Comparison of ENCODE assay signal across 25 mouse cellular contexts in the genomic region with DNA sequence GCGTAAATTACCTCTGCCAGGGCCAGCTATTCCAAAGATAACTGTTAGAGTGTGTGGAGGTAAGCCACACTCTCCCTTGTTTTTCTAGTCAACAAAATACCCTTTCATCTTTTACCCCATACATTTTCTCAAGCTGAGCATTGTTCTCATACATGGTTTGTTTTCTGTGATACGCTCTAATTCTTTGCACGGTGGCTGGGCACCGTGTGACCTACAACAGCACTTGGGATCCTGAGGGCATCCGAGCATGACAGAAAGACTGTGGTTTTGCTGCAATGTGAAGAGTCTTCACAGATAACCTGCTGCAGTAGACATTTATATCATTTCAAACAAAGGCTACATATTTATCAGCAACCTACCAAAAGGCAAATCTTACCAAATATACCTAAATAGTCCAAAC. TPM values are rescaled to one million over a fixed set of nuclear protein-coding genes. Genes with fewer than 3 reads are reported as not detected.
A peak's percentile ranks its signal among the peaks of the same experiment; 100 is the strongest.
DNase-seq lines count a peak whose midpoint lies in the region; ATAC-seq and TF ChIP-seq lines count a peak whose summit lies in the region.
"Had no signal": no experiment of that assay in that cellular context is flagged by ENCODE, and none has a peak within 500 bp of the region (broad histone marks: within the 10 kb centered on the region; RNA-seq: fewer than 3 reads in every experiment).

No protein-coding gene starts in this region.

- no peak for TF ChIP-seq CTCF in kidney, adult 2 months (conservative IDR thresholded peaks at IDR 0.05; ENCODE audit: insufficient read depth, insufficient read length, low read depth, low read length)

- no peaks in the 10 kb centered on the region for H3K27me3 ChIP-seq in kidney, adult 2 months (replicated peaks; ENCODE audit: control insufficient read depth, insufficient read depth, low read length)
- no peaks in the 10 kb centered on the region for H3K27me3 ChIP-seq in midbrain, embryonic 11.5 days (ENCODE audit: control insufficient read depth, insufficient read depth, low read length)
- H3K27me3 ChIP-seq in midbrain, embryonic 14.5 days (ENCODE audit: control insufficient read depth, insufficient read depth, low read length): no peaks in the 10 kb centered on the region
- H3K27me3 ChIP-seq: embryonic facial prominence, embryonic 15.5 days; forebrain, embryonic 13.5 days; liver, embryonic 13.5 days; midbrain, embryonic 15.5 days; neural tube, embryonic 15.5 days; stomach, embryonic 15.5 days had no signal

- no peak overlapping the region for H3K4me3 ChIP-seq in kidney, adult 2 months (ENCODE audit: insufficient read depth, low read depth, low read length)
- no peak overlapping the region for H3K4me3 ChIP-seq in midbrain, embryonic 11.5 days (ENCODE audit: low read depth, low read length)
- no peak overlapping the region for H3K4me3 ChIP-seq in midbrain, embryonic 14.5 days (replicated peaks; ENCODE audit: low read depth, low read length)
- H3K4me3 ChIP-seq: embryonic facial prominence, embryonic 10.5 days; embryonic facial prominence, embryonic 15.5 days; forebrain, embryonic 13.5 days; liver, embryonic 13.5 days; midbrain, embryonic 15.5 days; neural tube, embryonic 15.5 days; stomach, embryonic 15.5 days had no signal

- peak; percentile 40 for DNase-seq in kidney, adult 2 months
- no peak for DNase-seq in kidney, postnatal 4 days
- DNase-seq in midbrain, embryonic 11.5 days (ENCODE audit: low spot score, missing footprints): peak; percentile 31
- DNase-seq in midbrain, embryonic 14.5 days: no peak
- peak; percentile 43 for DNase-seq in retina, embryonic 14.5 days (ENCODE audit: low spot score)
- DNase-seq in lung, postnatal 10 days: no peak
- no peak for DNase-seq in c-Kit-positive CD71-positive TER-119-positive erythroid progenitor cells, embryonic 14.5 days (ENCODE audit: low spot score)
- DNase-seq: adrenal gland, postnatal 25 days; cerebellum, adult 8-10 months; cerebellum, postnatal 25 days; gastrocnemius, postnatal 14 days; layer of hippocampus, postnatal 36 days; left cerebral cortex, postnatal 4 days; liver, embryonic 13.5 days; lung, adult 18-20 months; right cerebral cortex, postnatal 4 days had no signal

- H3K9ac ChIP-seq in midbrain, embryonic 11.5 days (ENCODE audit: low read length): no peak overlapping the region
- no peak overlapping the region for H3K9ac ChIP-seq in midbrain, embryonic 14.5 days (replicated peaks; ENCODE audit: low read length)
- H3K9ac ChIP-seq: embryonic facial prominence, embryonic 15.5 days; forebrain, embryonic 13.5 days; liver, embryonic 13.5 days; midbrain, embryonic 15.5 days; neural tube, embryonic 15.5 days; stomach, embryonic 15.5 days had no signal

- no peaks in the 10 kb centered on the region for H3K4me1 ChIP-seq in kidney, adult 2 months (ENCODE audit: control insufficient read depth, insufficient read depth, low read length)
- H3K4me1 ChIP-seq in midbrain, embryonic 11.5 days (ENCODE audit: control insufficient read depth, insufficient read depth, low read length): 0 out of 2 replicates have a peak, but pooled peaks cover 4% of the 10 kb centered on the region
- no peaks in the 10 kb centered on the region for H3K4me1 ChIP-seq in midbrain, embryonic 14.5 days (ENCODE audit: control insufficient read depth, insufficient read depth, low read length)
- H3K4me1 ChIP-seq: embryonic facial prominence, embryonic 10.5 days; embryonic facial prominence, embryonic 15.5 days; forebrain, embryonic 13.5 days; liver, embryonic 13.5 days; midbrain, embryonic 15.5 days; neural tube, embryonic 15.5 days; stomach, embryonic 15.5 days had no signal

- no peak for TF ChIP-seq POLR2A in kidney, adult 2 months (IDR thresholded peaks at IDR 0.05; ENCODE audit: low read depth, low read length)

- H3K27ac ChIP-seq in kidney, adult 2 months (ENCODE audit: insufficient read depth, low read depth, low read length): no peak overlapping the region
- H3K27ac ChIP-seq in midbrain, embryonic 11.5 days (ENCODE audit: low read depth, low read length): no peak overlapping the region
- H3K27ac ChIP-seq in midbrain, embryonic 14.5 days (replicated peaks; ENCODE audit: low read depth, low read length): no peak overlapping the region
- H3K27ac ChIP-seq: embryonic facial prominence, embryonic 10.5 days; embryonic facial prominence, embryonic 15.5 days; forebrain, embryonic 13.5 days; liver, embryonic 13.5 days; macrophage; midbrain, embryonic 15.5 days; neural tube, embryonic 15.5 days; stomach, embryonic 15.5 days had no signal

- ATAC-seq in midbrain, embryonic 11.5 days (ENCODE audit: low FRiP score): no peak
- no peak for ATAC-seq in midbrain, embryonic 14.5 days (ENCODE audit: low FRiP score, low TSS enrichment)
- ATAC-seq: forebrain, embryonic 13.5 days; hindbrain, embryonic 16.5 days; lung, postnatal 0 days; midbrain, embryonic 15.5 days had no signal

- no peaks in the 10 kb centered on the region for H3K36me3 ChIP-seq in kidney, adult 2 months (ENCODE audit: control insufficient read depth, insufficient read depth, low read length)
- no peaks in the 10 kb centered on the region for H3K36me3 ChIP-seq in midbrain, embryonic 11.5 days (ENCODE audit: control insufficient read depth, insufficient read depth, low read length)
- H3K36me3 ChIP-seq in midbrain, embryonic 14.5 days (ENCODE audit: control insufficient read depth, insufficient read depth, low read length): no peaks in the 10 kb centered on the region
- H3K36me3 ChIP-seq: embryonic facial prominence, embryonic 10.5 days; embryonic facial prominence, embryonic 15.5 days; liver, embryonic 13.5 days; midbrain, embryonic 15.5 days; neural tube, embryonic 15.5 days; stomach, embryonic 15.5 days had no signal

- no peaks in the 10 kb centered on the region for H3K9me3 ChIP-seq in midbrain, embryonic 11.5 days (ENCODE audit: control insufficient read depth, low read length)
- H3K9me3 ChIP-seq in midbrain, embryonic 14.5 days (ENCODE audit: control insufficient read depth, low read length): no peaks in the 10 kb centered on the region
- H3K9me3 ChIP-seq: embryonic facial prominence, embryonic 10.5 days; embryonic facial prominence, embryonic 15.5 days; forebrain, embryonic 13.5 days; liver, embryonic 13.5 days; midbrain, embryonic 15.5 days; neural tube, embryonic 15.5 days; stomach, embryonic 15.5 days had no signal

- 30% methylated on average over 5 of the region's 5 CpGs for whole genome bisulfite sequencing in kidney, adult 2 months
- WGBS in midbrain, embryonic 11.5 days: 36% methylated on average over 5 of the region's 5 CpGs
- 12% methylated on average over 5 of the region's 5 CpGs for WGBS in midbrain, embryonic 14.5 days

- H3K4me2 ChIP-seq in midbrain, embryonic 11.5 days: no peak overlapping the region
- H3K4me2 ChIP-seq in midbrain, embryonic 14.5 days (ENCODE audit: low read length): no peak overlapping the region
- H3K4me2 ChIP-seq: embryonic facial prominence, embryonic 15.5 days; forebrain, embryonic 13.5 days; liver, embryonic 13.5 days; midbrain, embryonic 15.5 days; neural tube, embryonic 15.5 days; stomach, embryonic 15.5 days had no signal

RNA-seq across cellular contexts. Expression of a gene that starts 55.1 kb away (rescaled TPM):
- polyA plus RNA-seq in kidney, adult 2 months (2012; rRNA removed): 0.14 and 0.15 TPM in 2 replicates
- polyA plus RNA-seq in midbrain, embryonic 11.5 days (2014; fragmentation: Nextera tagmentation; extraction: Ambion mirVana): 15.9 and 17.5 TPM in 2 replicates
- 75.5 and 80.8 TPM in 2 replicates for polyA plus RNA-seq in midbrain, embryonic 14.5 days (2014; fragmentation: Nextera tagmentation; extraction: Ambion mirVana)

Comparison
In these comparisons a context has a peak if more than half of its experiments do, and no peak if none do; other contexts are left out.
1. DNase-seq: peak in kidney, adult 2 months (single experiment), midbrain, embryonic 11.5 days (single experiment) and retina, embryonic 14.5 days (single experiment); none in kidney, postnatal 4 days (0 of 2), midbrain, embryonic 14.5 days (single experiment), lung, postnatal 10 days (single experiment) and c-Kit-positive CD71-positive TER-119-positive erythroid progenitor cells, embryonic 14.5 days (single experiment).
2. RNA of a gene that starts 55.1 kb away (polyA plus RNA-seq): 75.5 to 80.8 TPM in midbrain, embryonic 14.5 days and 15.9 to 17.5 TPM in midbrain, embryonic 11.5 days; 0.14 to 0.15 TPM in kidney, adult 2 months; every median in the first group is over 10 times any median in the second.